Mouse (Mus musculus) liver, adult 2 months (tissue): ENCODE data around the gene Gm11562.

ENCODE experiments used
- CTCF ChIP-seq: fragments of 200-500 bp; IDR thresholded peaks from 2 replicates; pipeline ENCODE4 v1.5.1; 2011; ENCODE audit warnings: low read depth, low read length, control low read depth
- POLR2A ChIP-seq: fragments of 200-500 bp; IDR thresholded peaks from 2 replicates; pipeline ENCODE4 v1.6.1; 2011; ENCODE audit warnings: low read length, control low read depth; ENCODE audit not compliant: insufficient read depth; ENCODE audit errors: extremely low read depth

- no peak for TF ChIP-seq POLR2A
- TF ChIP-seq CTCF, result no peak
Observed at GRCm38 (mm10) chr11:99614796-99615363, 5.4 kb downstream of the Gm11562 start, which contains the start of gene Krtap2-4.
